8 mouse cellular contexts compared by ENCODE assay signal in the genomic region with DNA sequence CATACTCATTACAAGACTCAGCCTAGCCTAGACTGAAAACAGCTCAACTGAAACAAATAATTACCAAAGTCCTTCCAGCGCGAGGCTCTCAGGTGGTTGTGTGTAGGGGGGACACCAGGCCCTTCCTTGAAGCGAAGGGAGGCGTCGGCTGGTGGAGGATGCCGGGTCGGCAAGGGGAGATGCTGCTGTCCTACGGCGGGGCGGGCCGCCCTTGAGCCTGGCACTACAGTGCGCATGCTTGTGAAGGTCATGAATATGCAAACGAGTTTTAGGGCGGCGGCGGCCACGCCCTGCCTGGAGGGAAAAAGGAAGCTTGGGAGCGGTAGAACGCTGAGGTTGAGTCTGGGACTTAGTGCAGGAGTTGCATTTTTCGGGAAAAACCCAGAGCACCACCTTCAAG. TPM values are rescaled to one million over a fixed set of nuclear protein-coding genes. Genes with fewer than 3 reads are reported as not detected.
DNase-seq lines count a peak whose midpoint lies in the region; ATAC-seq and TF ChIP-seq lines count a peak whose summit lies in the region.
"Had no signal": no experiment of that assay in that cellular context is flagged by ENCODE, and none has a peak within 500 bp of the region (broad histone marks: within the 10 kb centered on the region; RNA-seq: fewer than 3 reads in every experiment).

No protein-coding gene starts in this region.

- ATAC-seq in hindbrain, postnatal 0 days = no peak
- no peak for ATAC-seq in limb, embryonic 13.5 days (ENCODE audit: low FRiP score, low read depth)
- peak; percentile 53; the same call in 1 of the 2 replicates for ATAC-seq in midbrain, embryonic 13.5 days

- no peaks in the 10 kb centered on the region for H3K9me3 ChIP-seq in hindbrain, postnatal 0 days (ENCODE audit: low read length)
- H3K9me3 ChIP-seq in limb, embryonic 13.5 days = no peaks in the 10 kb centered on the region
- H3K9me3 ChIP-seq in midbrain, embryonic 13.5 days = no peaks in the 10 kb centered on the region

- H3K27ac ChIP-seq in hindbrain, postnatal 0 days = peak overlapping the region; percentile 41; the same call in 1 of the 2 replicates
- no peak overlapping the region for H3K27ac ChIP-seq in limb, embryonic 13.5 days
- H3K27ac ChIP-seq in midbrain, embryonic 13.5 days = peak overlapping the region; percentile 59; the same call in 1 of the 2 replicates
- H3K27ac ChIP-seq: macrophage had no signal

- peak overlapping the region; percentile 25 for H3K4me3 ChIP-seq in hindbrain, postnatal 0 days (ENCODE audit: low read length)
- H3K4me3 ChIP-seq in limb, embryonic 13.5 days = peak overlapping the region; percentile 37
- H3K4me3 ChIP-seq in midbrain, embryonic 13.5 days (replicated peaks) = peak overlapping the region; percentile 27

- H3K27me3 ChIP-seq in hindbrain, postnatal 0 days (ENCODE audit: insufficient read depth, low read length) = no peaks in the 10 kb centered on the region
- H3K27me3 ChIP-seq in limb, embryonic 13.5 days = peaks cover 85% of the 10 kb centered on the region
- H3K27me3 ChIP-seq in midbrain, embryonic 13.5 days = peaks cover 28% of the 10 kb centered on the region

- H3K4me1 ChIP-seq in hindbrain, postnatal 0 days (ENCODE audit: insufficient read depth, low read length) = peaks cover 26% of the 10 kb centered on the region
- H3K4me1 ChIP-seq in limb, embryonic 13.5 days = peaks cover 72% of the 10 kb centered on the region
- H3K4me1 ChIP-seq in midbrain, embryonic 13.5 days (replicated peaks) = peaks cover 82% of the 10 kb centered on the region

- peak overlapping the region; percentile 49 for H3K4me2 ChIP-seq in hindbrain, postnatal 0 days (ENCODE audit: low read depth, low read length)
- H3K4me2 ChIP-seq in limb, embryonic 13.5 days (replicated peaks) = peak overlapping the region; percentile 67
- peak overlapping the region; percentile 53 for H3K4me2 ChIP-seq in midbrain, embryonic 13.5 days (replicated peaks)

- DNase-seq in adrenal gland, adult 18-20 months (ENCODE audit: low spot score in 2 of 2) = peak; percentile 61 to 65
- DNase-seq in embryo, embryonic 10 days (ENCODE audit: low spot score) = peak; percentile 92
- peak; percentile 72 for DNase-seq in gastrocnemius, postnatal 10 days
- DNase-seq in hindbrain, postnatal 0 days (ENCODE audit: low spot score) = peak; percentile 67
- peak; percentile 55 to 65 for DNase-seq in spleen, postnatal 36 days (ENCODE audit: low spot score in 2 of 2)

- TF ChIP-seq CTCF in hindbrain, postnatal 0 days (IDR thresholded peaks at IDR 0.05; ENCODE audit: low read depth) = no peak

- peak overlapping the region; percentile 40 for H3K9ac ChIP-seq in hindbrain, postnatal 0 days (replicated peaks; ENCODE audit: low read length)
- H3K9ac ChIP-seq in limb, embryonic 13.5 days = peak overlapping the region; percentile 56
- H3K9ac ChIP-seq in midbrain, embryonic 13.5 days (replicated peaks) = peak overlapping the region; percentile 46

- H3K36me3 ChIP-seq in hindbrain, postnatal 0 days (ENCODE audit: insufficient read depth, low read length) = no peaks in the 10 kb centered on the region
- H3K36me3 ChIP-seq in limb, embryonic 13.5 days = no peaks in the 10 kb centered on the region
- H3K36me3 ChIP-seq in midbrain, embryonic 13.5 days = no peaks in the 10 kb centered on the region

- WGBS in hindbrain, postnatal 0 days = 1% methylated on average over 20 of the region's 20 CpGs
- under 1% methylated on average over 20 of the region's 20 CpGs for WGBS in limb, embryonic 13.5 days
- WGBS in midbrain, embryonic 13.5 days = 0% methylated on average over 20 of the region's 20 CpGs

RNA-seq across cellular contexts. Expression of gene Flrt1, which starts 38.3 kb away (rescaled TPM):
- total RNA-seq in adrenal gland, adult 18-20 months (2021) = 1 to 10 TPM; 2.1 to 9.3 TPM
- total RNA-seq in gastrocnemius, postnatal 10 days (2021) = under 1 TPM; 0.61 to 0.99 TPM
- 8.4 and 10.1 TPM in 2 replicates for total RNA-seq in hindbrain, postnatal 0 days (2014; rRNA removed)
- 7.8 and 8.1 TPM in 2 replicates for polyA plus RNA-seq in hindbrain, postnatal 0 days (2015; fragmentation: Nextera tagmentation; extraction: Ambion mirVana)
- polyA plus RNA-seq in limb, embryonic 13.5 days (2015; fragmentation: Nextera tagmentation; extraction: Ambion mirVana) = 7.7 and 8.1 TPM in 2 replicates
- polyA plus RNA-seq in midbrain, embryonic 13.5 days (2015; fragmentation: Nextera tagmentation; extraction: Ambion mirVana) = 8.3 and 9.2 TPM in 2 replicates
- polyA plus RNA-seq: macrophage had no signal
